Mouse (Mus musculus) megakaryocyte, embryonic 14.5 days (primary cell): ENCODE data around the gene Lrrc8b. TPM values are rescaled to one million over a fixed set of nuclear protein-coding genes. Genes with fewer than 3 reads are reported as not detected.

ENCODE experiments used
- H3K27me3 ChIP-seq: replicated peaks from 2 replicates; pipeline ENCODE3; 2012; ENCODE audit warnings: inconsistent platforms
- H3K36me3 ChIP-seq: replicated peaks from 2 replicates; pipeline ENCODE3; 2012; ENCODE audit warnings: low read length, inconsistent platforms, mixed read lengths
- H3K4me1 ChIP-seq: 2 replicates; pipeline ENCODE4 v1.6.1; 2012; ENCODE audit warnings: inconsistent platforms
- H3K4me3 ChIP-seq: replicated peaks from 2 replicates; pipeline ENCODE3; 2012; ENCODE audit warnings: moderate library complexity, mild to moderate bottlenecking, inconsistent platforms
- H3K9me3 ChIP-seq: 2 replicates; pipeline ENCODE4 v1.6.1; 2012; ENCODE audit warnings: inconsistent platforms
- FLI1 ChIP-seq: IDR thresholded peaks from 2 replicates; pipeline ENCODE4 v1.6.1; 2012; ENCODE audit warnings: low read length, inconsistent platforms, mixed read lengths
- GATA1 ChIP-seq: IDR thresholded peaks from 3 replicates; pipeline ENCODE4 v1.6.1; 2012; ENCODE audit warnings: mixed read lengths, low read length, inconsistent platforms, borderline replicate concordance
- polyA plus RNA-seq: library from polyadenylated mRNA; stranded (reverse); fragments of >175 nt; gene quantifications from 2 replicates; pipeline ENCODE4 v1.2.3, GENCODE M21; 2012; ENCODE audit warnings: low replicate concordance; ENCODE audit not compliant: insufficient read depth

Lrrc8b gene
- polyA plus RNA-seq, 1 experiment = 1.4 TPM

GRCm38 (mm10) chr5:105445686-105446085, 30.1 kb downstream of the Lrrc8b start:
- TF ChIP-seq GATA1 (no peak), FLI1 (no peak)
- no peaks in the 10 kb centered on the region for H3K27me3 ChIP-seq
- H3K4me1 ChIP-seq = peaks cover 64% of the 10 kb centered on the region
- no peak overlapping the region for H3K4me3 ChIP-seq
- peaks cover 11% of the 10 kb centered on the region for H3K36me3 ChIP-seq
- H3K9me3 ChIP-seq = no peaks in the 10 kb centered on the region

- TF ChIP-seq FLI1 (no peak), GATA1 (no peak)
- peaks cover 63% of the 10 kb centered on the region for H3K36me3 ChIP-seq
- peaks cover 68% of the 10 kb centered on the region for H3K4me1 ChIP-seq
- no peaks in the 10 kb centered on the region for H3K27me3 ChIP-seq
- H3K9me3 ChIP-seq = no peaks in the 10 kb centered on the region
- H3K4me3 ChIP-seq = no peak overlapping the region
These were observed 38.5 kb downstream of the Lrrc8b start for GRCm38 (mm10) chr5:105454105-105454504.

- Histone ChIP-seq H3K9me3 (no peaks in the 10 kb centered on the region), H3K36me3 (peaks cover 58% of the 10 kb centered on the region)
- TF ChIP-seq FLI1 = no peak
- TF ChIP-seq GATA1 = no peak
These were observed 43.5 kb downstream of the Lrrc8b start for GRCm38 (mm10) chr5:105459077-105459476.

GRCm38 (mm10) chr5:105460551-105460950, 45.0 kb downstream of the Lrrc8b start:
- Histone ChIP-seq H3K4me3 (no peak overlapping the region), H3K4me1 (peaks cover 56% of the 10 kb centered on the region), H3K9me3 (no peaks in the 10 kb centered on the region), H3K36me3 (peaks cover 62% of the 10 kb centered on the region), H3K27me3 (no peaks in the 10 kb centered on the region)
- no peak for TF ChIP-seq FLI1
- TF ChIP-seq GATA1 = no peak

More at GRCm38 (mm10) chr5:105459077-105459476, 43.5 kb downstream of the Lrrc8b start:
- H3K4me3 ChIP-seq = no peak overlapping the region
- no peaks in the 10 kb centered on the region for H3K27me3 ChIP-seq
- H3K4me1 ChIP-seq = peaks cover 52% of the 10 kb centered on the region

- H3K4me3 ChIP-seq = no peak overlapping the region
- no peaks in the 10 kb centered on the region for H3K9me3 ChIP-seq
- H3K27me3 ChIP-seq = no peaks in the 10 kb centered on the region
- peaks cover 59% of the 10 kb centered on the region for H3K4me1 ChIP-seq
- no peak for TF ChIP-seq FLI1
- no peak for TF ChIP-seq GATA1
- peaks cover 64% of the 10 kb centered on the region for H3K36me3 ChIP-seq
These were observed 45.5 kb downstream of the Lrrc8b start for GRCm38 (mm10) chr5:105461076-105461475.

GRCm38 (mm10) chr5:105464671-105465070, 49.1 kb downstream of the Lrrc8b start:
- H3K4me1 ChIP-seq = peaks cover 59% of the 10 kb centered on the region
- H3K4me3 ChIP-seq = no peak overlapping the region
- no peaks in the 10 kb centered on the region for H3K9me3 ChIP-seq
- H3K27me3 ChIP-seq = no peaks in the 10 kb centered on the region
- TF ChIP-seq FLI1 (no peak), GATA1 (no peak)
- peaks cover 50% of the 10 kb centered on the region for H3K36me3 ChIP-seq

- Histone ChIP-seq H3K4me3 (no peak overlapping the region), H3K9me3 (no peaks in the 10 kb centered on the region), H3K4me1 (peaks cover 54% of the 10 kb centered on the region), H3K27me3 (no peaks in the 10 kb centered on the region), H3K36me3 (peaks cover 53% of the 10 kb centered on the region)
- TF ChIP-seq GATA1 = no peak
- no peak for TF ChIP-seq FLI1
These were observed 50.0 kb downstream of the Lrrc8b start for GRCm38 (mm10) chr5:105465550-105465949.

GRCm38 (mm10) chr5:105466471-105466902, 50.9 kb downstream of the Lrrc8b start:
- peaks cover 57% of the 10 kb centered on the region for H3K36me3 ChIP-seq
- TF ChIP-seq GATA1 (no peak), FLI1 (no peak)
- H3K4me3 ChIP-seq = no peak overlapping the region
- no peaks in the 10 kb centered on the region for H3K27me3 ChIP-seq
- H3K9me3 ChIP-seq = no peaks in the 10 kb centered on the region
- H3K4me1 ChIP-seq = peaks cover 52% of the 10 kb centered on the region

- Histone ChIP-seq H3K27me3 (no peaks in the 10 kb centered on the region), H3K36me3 (peaks cover 54% of the 10 kb centered on the region), H3K4me1 (peaks cover 50% of the 10 kb centered on the region), H3K9me3 (no peaks in the 10 kb centered on the region), H3K4me3 (peak overlapping the region; percentile 64)
- TF ChIP-seq FLI1 = no peak
- TF ChIP-seq GATA1 = no peak
These were observed 51.7 kb downstream of the Lrrc8b start for GRCm38 (mm10) chr5:105467271-105467670.

GRCm38 (mm10) chr5:105472983-105473705, 57.6 kb downstream of the Lrrc8b start:
- no peak overlapping the region for H3K4me3 ChIP-seq
- no peaks in the 10 kb centered on the region for H3K27me3 ChIP-seq
- peaks cover 32% of the 10 kb centered on the region for H3K4me1 ChIP-seq
- H3K9me3 ChIP-seq = no peaks in the 10 kb centered on the region
- peaks cover 89% of the 10 kb centered on the region for H3K36me3 ChIP-seq
- no peak for TF ChIP-seq GATA1
- TF ChIP-seq FLI1 = no peak

- TF ChIP-seq GATA1 (no peak), FLI1 (no peak)
- Histone ChIP-seq H3K4me3 (no peak overlapping the region), H3K27me3 (no peaks in the 10 kb centered on the region), H3K36me3 (peaks cover 99% of the 10 kb centered on the region), H3K9me3 (peaks cover 8% of the 10 kb centered on the region), H3K4me1 (peaks cover 34% of the 10 kb centered on the region)
These were observed 62.0 kb downstream of the Lrrc8b start for GRCm38 (mm10) chr5:105477527-105477926.
